8 mouse cellular contexts compared by ENCODE assay signal in the genomic region with DNA sequence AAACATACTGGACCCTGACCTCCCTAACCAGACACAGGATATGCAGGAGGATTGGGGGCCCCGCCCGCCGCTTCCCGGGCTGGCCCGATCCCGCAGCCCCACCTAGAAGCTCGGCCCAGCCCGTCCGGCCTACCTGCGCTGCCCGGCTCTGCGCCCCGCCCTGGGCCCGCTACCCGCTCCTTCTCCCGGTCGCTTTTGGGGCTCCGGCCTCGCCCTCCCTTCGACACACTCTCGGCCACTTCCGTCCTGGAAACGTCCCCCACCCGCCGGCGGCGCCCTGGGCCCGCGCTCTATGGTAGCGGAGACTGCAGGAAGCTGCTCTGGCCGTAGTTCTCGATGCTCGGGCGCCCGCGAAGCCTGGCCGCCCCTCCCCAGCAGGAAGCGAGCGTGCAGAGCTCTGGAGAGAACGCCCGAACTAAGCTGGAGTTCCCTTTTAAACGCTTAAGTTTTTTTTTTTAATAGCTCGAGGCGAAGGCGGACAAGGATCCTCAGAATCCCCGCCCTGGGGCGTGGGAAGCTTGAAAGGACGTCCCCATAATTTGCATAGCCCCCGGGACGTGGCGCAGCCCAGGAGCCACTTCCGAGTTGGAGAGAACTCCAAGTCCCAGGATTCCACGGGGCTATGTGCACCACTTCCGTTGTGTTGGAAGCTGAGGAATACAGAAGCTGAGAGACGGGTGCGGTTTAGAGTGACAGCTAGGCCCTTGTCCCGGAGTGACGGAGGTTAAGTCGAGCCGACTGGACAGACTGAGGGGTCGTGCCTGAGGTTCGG. TPM values are rescaled to one million over a fixed set of nuclear protein-coding genes. Genes with fewer than 3 reads are reported as not detected.
DNase-seq lines count a peak whose midpoint lies in the region; ATAC-seq lines count a peak whose summit lies in the region.

A gene (plus strand): TSS at position 336 of the 772 bp plus-strand sequence.
A gene (minus strand): TSS at position 695 of the 772 bp plus-strand sequence.

- peak within 1 kb of the TSS; percentile 85 for H3K4me3 ChIP-seq in hindbrain, embryonic 12.5 days

- no peaks in the 10 kb centered on the region for H3K27me3 ChIP-seq in hindbrain, embryonic 12.5 days

- peak; percentile 96 for ATAC-seq in hindbrain, embryonic 12.5 days (ENCODE audit: low FRiP score)

- peaks cover 55% of the 10 kb centered on the region for H3K4me1 ChIP-seq in hindbrain, embryonic 12.5 days

- no peaks in the 10 kb centered on the region for H3K9me3 ChIP-seq in hindbrain, embryonic 12.5 days (replicated peaks)

- peak within 1 kb of the TSS; percentile 97 for H3K27ac ChIP-seq in hindbrain, embryonic 12.5 days

- peaks cover 26% of the 10 kb centered on the region for H3K36me3 ChIP-seq in hindbrain, embryonic 12.5 days

- H3K9ac ChIP-seq in hindbrain, embryonic 12.5 days = peak within 1 kb of the TSS; percentile 93

- peak; percentile 95 for DNase-seq in NIH3T3 (ENCODE audit: low read depth)
- peak; percentile 96 to 97 for DNase-seq in cerebellum, postnatal 10 days
- DNase-seq in frontal cortex, postnatal 10 days (ENCODE audit: low spot score in 2 of 2) = peak; percentile 93
- DNase-seq in layer of hippocampus, postnatal 14 days (ENCODE audit: low spot score in 2 of 2) = peak; percentile 96 to 97
- peak; percentile 93 for DNase-seq in lung, postnatal 14 days
- DNase-seq in retina, adult 2 months (ENCODE audit: low read depth, low spot score) = peak; percentile 88
- peak; percentile 93 for DNase-seq in thymus, postnatal 36 days

- H3K4me2 ChIP-seq in hindbrain, embryonic 12.5 days (replicated peaks) = peak within 1 kb of the TSS; percentile 92

- WGBS in hindbrain, embryonic 12.5 days = under 1% methylated on average over 61 of the region's 62 CpGs

RNA-seq across cellular contexts. Expression of the first gene that starts in this region (rescaled TPM):
- polyA plus RNA-seq in hindbrain, embryonic 12.5 days (2016; fragmentation: Nextera tagmentation; extraction: Ambion mirVana) = 60.2 and 65.7 TPM in 2 replicates
- total RNA-seq in layer of hippocampus, postnatal 14 days (2021) = 10 to 100 TPM; 74.0 TPM

RNA-seq across cellular contexts. Expression of the second gene that starts in this region (rescaled TPM):
- polyA plus RNA-seq in hindbrain, embryonic 12.5 days (2016; fragmentation: Nextera tagmentation; extraction: Ambion mirVana) = 70.5 and 71.7 TPM in 2 replicates
- total RNA-seq in layer of hippocampus, postnatal 14 days (2021) = 10 to 100 TPM; 46.0 to 52.1 TPM

Comparison
In these comparisons a context has a peak if more than half of its experiments do, and no peak if none do; other contexts are left out.
1. Peak in every context shown above with its lines: DNase-seq, ATAC-seq, H3K4me3 ChIP-seq and H3K27ac ChIP-seq.